Mouse (Mus musculus): ENCODE data around the gene Plekha8.

DNA sequence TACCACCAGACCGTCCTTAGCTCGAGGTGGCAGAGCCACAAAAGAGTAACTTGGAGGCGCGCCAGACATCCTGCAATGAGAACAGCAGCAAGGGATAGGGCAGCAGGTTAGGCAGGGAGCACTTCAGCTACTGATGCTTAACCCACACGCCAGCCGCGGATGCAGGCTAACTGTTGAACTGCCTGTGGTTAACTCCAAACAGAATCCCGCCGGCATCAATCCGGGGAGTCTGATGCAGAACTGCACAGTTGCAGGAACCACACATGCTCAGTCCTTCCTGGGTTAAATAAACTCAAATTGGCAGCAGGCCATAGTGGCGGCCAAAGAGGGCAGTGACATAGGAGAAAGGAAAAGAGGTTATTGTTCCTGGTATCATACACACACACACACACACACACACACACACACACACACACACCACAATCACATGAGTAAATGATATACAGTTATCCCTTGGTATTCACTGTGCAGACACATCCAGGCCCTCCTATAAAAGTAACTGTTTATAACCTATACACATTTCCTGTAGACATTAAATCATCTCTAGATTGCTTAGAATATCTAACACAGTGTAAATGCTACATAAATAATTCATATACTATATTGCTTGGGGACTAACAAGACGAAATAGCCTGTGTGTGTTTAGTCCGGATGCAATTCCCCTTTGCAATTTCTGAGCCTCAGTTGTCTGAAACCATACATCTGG, 46.4 kb upstream of the Plekha8 start:
- TF ChIP-seq CTCF (IDR thresholded peaks at IDR 0.05; ENCODE audit: low read depth, low read length) = no peak
- no peak for TF ChIP-seq POLR2A (IDR thresholded peaks at IDR 0.05; ENCODE audit: extremely low read depth, insufficient read depth, low read length)
